Mouse (Mus musculus): ENCODE data around the gene Lck. TPM values are rescaled to one million over a fixed set of nuclear protein-coding genes. Genes with fewer than 3 reads are reported as not detected.

Gene Lck
- 10.8 and 13.0 TPM in 2 replicates for polyA plus RNA-seq (2015; fragmentation: Nextera tagmentation; extraction: Ambion mirVana)

DNA sequence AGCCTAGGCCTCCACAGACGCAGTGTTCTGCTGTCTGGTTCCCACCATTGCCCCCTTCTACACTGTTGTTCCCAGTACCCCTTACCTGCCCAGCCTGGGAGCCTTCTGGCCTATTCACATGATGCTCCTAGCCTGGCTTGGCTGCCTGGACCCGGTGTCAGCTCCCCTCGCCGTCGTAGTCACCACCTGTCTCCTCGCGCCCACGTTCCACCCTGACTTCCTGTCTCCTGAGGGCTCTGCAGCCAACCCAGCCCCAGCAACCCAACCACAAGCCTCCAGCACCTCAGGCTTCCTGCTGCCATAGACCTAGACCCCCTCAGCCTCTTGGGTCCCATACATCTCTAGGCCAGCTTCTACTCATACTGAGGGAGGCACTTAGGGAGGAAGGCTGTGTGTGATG, at the start of gene Lck:
Gene Lck, minus strand, starts transcription at position 212 of the 400 bp plus-strand sequence.
- Histone ChIP-seq H3K9ac (replicated peaks; ENCODE audit: low read length) (no peak within 1 kb of the TSS), H3K27ac (ENCODE audit: low read length) (peak within 1 kb of the TSS; percentile 54), H3K36me3 (ENCODE audit: insufficient read depth, low read length) (no peaks in the 10 kb centered on the region), H3K4me3 (ENCODE audit: low read length) (no peak within 1 kb of the TSS), H3K4me1 (ENCODE audit: insufficient read depth, low read length) (peaks cover 13% of the 10 kb centered on the region), H3K9me3 (ENCODE audit: low read length) (no peaks in the 10 kb centered on the region), H3K4me2 (replicated peaks; ENCODE audit: low read depth, low read length) (no peak within 1 kb of the TSS), H3K27me3 (ENCODE audit: insufficient read depth, low read length) (no peaks in the 10 kb centered on the region)
- ATAC-seq (ENCODE audit: low FRiP score, low TSS enrichment) = no peak
- 93% methylated on average over 8 of the region's 8 CpGs for whole genome bisulfite sequencing

DNA sequence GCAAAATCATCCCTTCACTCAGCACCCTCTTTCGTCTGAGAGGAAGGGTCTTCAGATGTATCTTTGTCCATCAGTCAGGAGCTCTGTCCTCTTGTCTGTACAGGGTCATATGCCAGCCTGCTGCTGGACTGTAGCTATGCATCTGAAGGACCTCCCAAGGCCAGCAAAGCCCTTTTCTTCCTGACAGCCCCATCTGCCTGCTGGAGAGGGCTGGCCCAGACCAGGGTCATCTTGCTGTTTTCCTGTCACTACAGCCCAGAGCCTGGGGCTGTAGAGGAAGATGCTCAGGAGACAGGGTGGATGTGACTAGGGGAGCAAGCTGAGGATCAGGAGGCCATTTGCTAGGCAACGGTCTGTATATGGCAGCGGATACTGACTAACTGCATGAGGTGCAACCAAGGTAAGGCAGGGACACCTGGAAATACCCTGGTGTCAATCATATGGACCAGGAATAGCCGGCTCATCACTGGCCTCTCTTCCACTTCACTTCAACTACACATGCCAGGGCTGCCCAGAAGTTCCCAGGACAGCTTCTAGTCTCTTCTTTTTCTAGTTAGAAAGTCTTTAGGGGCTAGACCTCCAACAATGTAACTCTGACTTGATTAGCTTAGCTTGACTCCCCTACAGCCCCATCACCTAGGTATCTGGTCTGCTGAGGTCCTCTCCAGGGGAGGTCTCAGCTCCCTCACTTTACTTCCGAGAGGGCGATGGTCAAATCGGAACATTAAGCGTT, 49.5 kb upstream of the Lck start:
- Histone ChIP-seq H3K4me1 (ENCODE audit: insufficient read depth, low read length) (peaks cover 41% of the 10 kb centered on the region), H3K27ac (ENCODE audit: low read length) (peak overlapping the region; percentile 93), H3K9me3 (ENCODE audit: low read length) (no peaks in the 10 kb centered on the region), H3K36me3 (ENCODE audit: insufficient read depth, low read length) (peaks cover 24% of the 10 kb centered on the region), H3K27me3 (ENCODE audit: insufficient read depth, low read length) (no peaks in the 10 kb centered on the region), H3K4me3 (ENCODE audit: low read length) (peak overlapping the region; percentile 82), H3K9ac (replicated peaks; ENCODE audit: low read length) (peak overlapping the region; percentile 90), H3K4me2 (replicated peaks; ENCODE audit: low read depth, low read length) (peak overlapping the region; percentile 81)
- no peak for ATAC-seq (ENCODE audit: low FRiP score, low TSS enrichment)
- WGBS = 17% methylated on average over 8 of the region's 8 CpGs

DNA sequence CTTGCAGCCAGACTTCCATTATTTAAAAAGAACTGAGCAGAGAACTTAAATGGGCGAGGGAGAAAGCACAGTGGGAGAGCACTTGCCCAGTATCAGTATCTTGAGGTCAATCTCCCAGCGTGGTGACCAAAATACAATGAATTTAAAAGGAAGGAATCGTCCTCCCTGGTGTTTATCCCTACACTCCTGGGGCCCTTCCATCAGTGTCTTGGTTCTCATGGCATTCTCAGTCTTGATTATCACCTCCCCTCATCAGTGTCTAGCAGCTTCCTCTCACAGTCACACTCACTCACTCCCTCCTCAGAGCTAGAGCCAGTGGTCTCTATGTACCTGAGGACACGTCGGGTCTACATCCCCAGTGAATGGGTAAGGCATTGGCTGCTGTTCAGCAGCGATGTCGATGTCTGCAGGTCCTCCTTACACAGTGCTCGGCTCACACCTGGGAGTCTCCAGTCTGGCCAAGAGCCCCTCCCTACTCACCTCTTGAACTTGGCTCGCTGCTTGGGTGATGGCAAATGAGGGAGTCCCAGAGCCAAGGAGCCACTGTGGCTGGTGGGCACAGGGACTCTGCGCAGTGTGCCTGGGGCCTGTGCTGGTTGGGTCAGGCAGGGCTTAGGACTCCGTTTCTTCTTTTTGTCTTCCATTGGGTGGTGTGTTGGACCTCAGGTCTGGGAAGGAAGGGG, 48.8 kb upstream of the Lck start:
- Histone ChIP-seq H3K4me1 (ENCODE audit: insufficient read depth, low read length) (peaks cover 43% of the 10 kb centered on the region), H3K4me3 (ENCODE audit: low read length) (no peak overlapping the region), H3K36me3 (ENCODE audit: insufficient read depth, low read length) (peaks cover 17% of the 10 kb centered on the region), H3K9ac (replicated peaks; ENCODE audit: low read length) (0 out of 2 replicates have a peak overlapping the region, but pooled peaks have one; percentile 90), H3K9me3 (ENCODE audit: low read length) (no peaks in the 10 kb centered on the region), H3K4me2 (replicated peaks; ENCODE audit: low read depth, low read length) (peak overlapping the region; percentile 81), H3K27me3 (ENCODE audit: insufficient read depth, low read length) (no peaks in the 10 kb centered on the region), H3K27ac (ENCODE audit: low read length) (peak overlapping the region; percentile 70; the same call in 1 of the 2 replicates)
- ATAC-seq (ENCODE audit: low FRiP score, low TSS enrichment) = no peak
- 82% methylated on average over 11 of the region's 11 CpGs for WGBS

DNA sequence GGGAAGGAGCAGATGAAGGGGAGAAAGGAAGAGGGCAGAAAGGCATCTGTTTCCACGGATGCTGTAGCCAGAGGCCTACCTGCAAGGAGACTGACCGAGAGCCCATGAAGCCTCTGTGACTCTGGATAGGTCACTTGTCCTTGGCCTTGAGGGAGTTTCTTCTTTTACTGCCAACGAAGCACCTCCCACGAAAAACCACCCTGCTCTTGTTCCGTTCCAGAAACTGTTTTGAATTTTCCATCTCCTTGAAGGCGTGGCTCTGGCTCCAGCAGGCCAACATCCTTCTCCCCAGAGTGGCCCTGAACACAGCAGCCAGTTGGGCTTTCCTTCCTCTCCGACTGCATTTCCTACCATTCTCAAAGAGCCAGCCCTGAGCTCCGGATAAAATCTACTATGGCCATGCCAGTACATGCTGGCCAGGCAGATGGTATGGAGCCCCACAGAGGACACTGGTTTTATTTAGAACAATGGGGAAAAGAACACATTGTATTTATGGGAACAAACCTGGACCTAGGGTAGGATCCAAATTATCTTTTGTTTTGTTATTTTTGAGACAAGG, 47.9 kb upstream of the Lck start:
- Histone ChIP-seq H3K9me3 (ENCODE audit: low read length) (no peaks in the 10 kb centered on the region), H3K4me1 (ENCODE audit: insufficient read depth, low read length) (peaks cover 43% of the 10 kb centered on the region), H3K4me2 (replicated peaks; ENCODE audit: low read depth, low read length) (peak overlapping the region; percentile 5; the same call in 1 of the 2 replicates), H3K27me3 (ENCODE audit: insufficient read depth, low read length) (no peaks in the 10 kb centered on the region), H3K9ac (replicated peaks; ENCODE audit: low read length) (no peak overlapping the region), H3K4me3 (ENCODE audit: low read length) (no peak overlapping the region), H3K27ac (ENCODE audit: low read length) (peak overlapping the region; percentile 70), H3K36me3 (ENCODE audit: insufficient read depth, low read length) (0 out of 2 replicates have a peak, but pooled peaks cover 9% of the 10 kb centered on the region)
- ATAC-seq (ENCODE audit: low FRiP score, low TSS enrichment) = no peak
- WGBS = 63% methylated on average over 8 of the region's 8 CpGs

DNA sequence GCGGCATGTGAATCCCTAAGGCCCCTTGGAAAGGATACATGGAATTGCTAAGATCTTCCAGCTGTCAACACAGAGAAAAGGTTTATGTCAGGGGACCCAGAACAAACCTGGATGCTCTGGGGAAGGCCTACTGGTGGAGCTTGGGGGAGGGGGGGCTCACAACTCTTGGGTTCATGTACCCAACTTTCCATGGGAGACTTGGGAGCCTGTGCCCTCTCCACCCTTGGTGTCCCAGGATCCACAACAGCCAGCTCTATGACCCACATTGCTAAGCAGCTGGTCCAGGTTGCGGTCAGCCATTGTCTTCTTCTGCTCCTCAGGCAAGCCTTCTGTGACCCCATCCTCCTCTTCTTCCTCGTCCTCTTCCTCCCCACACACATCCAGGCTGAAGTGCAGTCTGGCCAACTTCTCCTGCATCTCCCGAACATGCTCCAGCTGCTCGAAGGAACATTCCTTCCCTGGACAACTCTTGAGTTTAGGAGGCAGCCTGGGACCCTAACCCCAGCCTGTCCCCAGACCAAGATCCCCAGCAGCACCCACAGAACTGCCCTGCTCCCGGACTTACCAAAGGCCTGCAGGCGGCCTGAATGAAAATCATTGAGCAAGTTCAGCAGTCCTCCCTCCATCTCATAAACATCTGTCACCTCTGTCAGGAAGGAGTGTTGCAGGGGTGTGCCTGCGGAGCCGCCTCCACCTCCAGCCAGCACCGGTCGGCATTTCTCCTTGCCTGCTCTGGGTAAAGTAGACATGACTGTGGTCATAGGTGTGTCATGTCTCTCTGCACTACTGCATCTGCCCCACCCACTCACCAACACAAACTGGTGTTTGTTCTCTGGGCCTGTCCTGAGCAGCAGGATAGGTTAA, 47.2 kb upstream of the Lck start:
- Histone ChIP-seq H3K9ac (replicated peaks; ENCODE audit: low read length) (no peak overlapping the region), H3K27ac (ENCODE audit: low read length) (peak overlapping the region; percentile 70), H3K36me3 (ENCODE audit: insufficient read depth, low read length) (0 out of 2 replicates have a peak, but pooled peaks cover 9% of the 10 kb centered on the region), H3K27me3 (ENCODE audit: insufficient read depth, low read length) (no peaks in the 10 kb centered on the region), H3K4me3 (ENCODE audit: low read length) (no peak overlapping the region), H3K4me1 (ENCODE audit: insufficient read depth, low read length) (peaks cover 40% of the 10 kb centered on the region), H3K9me3 (ENCODE audit: low read length) (no peaks in the 10 kb centered on the region), H3K4me2 (replicated peaks; ENCODE audit: low read depth, low read length) (peak overlapping the region; percentile 5; the same call in 1 of the 2 replicates)
- no peak for ATAC-seq (ENCODE audit: low FRiP score, low TSS enrichment)
- WGBS = 84% methylated on average over 11 of the region's 11 CpGs

DNA sequence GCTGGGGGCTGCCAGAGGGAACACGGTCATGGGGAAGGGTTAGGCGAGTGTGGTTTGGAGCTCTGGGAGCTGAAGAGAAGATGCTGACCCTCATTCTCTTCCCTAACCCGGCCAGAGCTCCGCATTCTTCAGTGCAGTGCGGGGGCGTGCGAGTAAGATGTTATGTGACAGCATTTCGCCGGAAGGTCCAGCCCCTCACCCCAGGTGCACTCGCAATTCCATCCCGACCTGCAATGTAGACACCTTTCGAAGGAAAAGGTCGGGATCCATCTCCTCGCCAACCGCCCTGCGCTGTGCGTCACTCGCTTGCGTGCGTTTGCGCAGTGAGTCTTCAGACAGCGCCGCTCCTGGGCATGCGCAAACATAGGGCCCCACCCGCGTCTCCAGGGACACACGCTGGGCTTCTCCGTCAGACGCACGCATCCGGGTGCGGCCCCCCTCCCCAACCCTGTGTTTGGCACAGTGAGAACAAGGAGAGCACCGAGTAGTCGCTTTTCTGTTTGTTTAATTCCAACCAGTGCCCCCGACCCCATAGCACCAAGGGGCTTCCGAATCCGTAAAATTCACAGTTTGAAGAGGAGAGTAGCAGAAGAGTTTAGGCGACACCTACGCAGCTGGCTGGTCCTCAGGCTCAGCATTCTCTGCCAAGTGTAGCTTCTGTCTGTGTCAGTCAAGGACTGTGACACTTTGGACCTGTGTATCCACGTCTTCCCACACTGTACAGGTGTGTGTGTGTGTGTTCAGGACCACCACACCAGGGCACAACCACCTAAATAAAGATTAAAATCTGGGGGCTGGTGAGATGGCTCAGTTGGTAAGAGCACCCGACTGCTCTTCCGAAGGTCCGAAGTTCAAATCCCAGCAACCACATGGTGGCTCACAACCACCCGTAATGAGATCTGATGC, 45.6 kb upstream of the Lck start, which contains the start of gene Iqcc:
Gene Iqcc, minus strand, starts transcription at position 314 of the 906 bp plus-strand sequence.
- WGBS = 5% methylated on average over 43 of the region's 44 CpGs

DNA sequence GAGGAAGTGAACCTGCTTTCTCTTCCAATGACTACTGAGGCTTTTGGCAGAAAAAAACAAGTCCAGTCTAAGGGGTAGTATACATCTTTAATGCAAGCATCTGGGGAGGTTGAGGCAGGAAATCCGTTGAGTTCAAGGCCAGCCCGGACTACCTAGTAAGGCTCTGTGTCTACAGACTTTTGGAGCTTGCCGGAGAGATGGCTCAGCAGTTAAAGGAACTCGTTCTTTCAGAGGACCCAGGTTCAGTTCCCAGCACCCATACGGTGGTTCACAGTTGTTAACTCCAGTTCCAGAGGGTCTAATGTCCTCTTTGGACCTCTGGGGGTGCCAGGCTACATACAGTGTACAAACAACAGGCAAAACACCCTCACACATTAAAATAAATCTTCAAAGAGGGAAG, 44.6 kb upstream of the Lck start:
- Histone ChIP-seq H3K9ac (replicated peaks; ENCODE audit: low read length) (peak overlapping the region; percentile 89), H3K4me2 (replicated peaks; ENCODE audit: low read depth, low read length) (peak overlapping the region; percentile 93), H3K36me3 (ENCODE audit: insufficient read depth, low read length) (0 out of 2 replicates have a peak, but pooled peaks cover 10% of the 10 kb centered on the region), H3K27ac (ENCODE audit: low read length) (no peak overlapping the region), H3K9me3 (ENCODE audit: low read length) (no peaks in the 10 kb centered on the region), H3K4me3 (ENCODE audit: low read length) (peak overlapping the region; percentile 63), H3K27me3 (ENCODE audit: insufficient read depth, low read length) (no peaks in the 10 kb centered on the region), H3K4me1 (ENCODE audit: insufficient read depth, low read length) (peaks cover 24% of the 10 kb centered on the region)
- WGBS = 91% methylated on average over 5 of the region's 5 CpGs
- ATAC-seq (ENCODE audit: low FRiP score, low TSS enrichment) = no peak

More for the DNA sequence above, 45.6 kb upstream of the Lck start, which contains the start of gene Iqcc:
- peaks cover 27% of the 10 kb centered on the region for H3K4me1 ChIP-seq (ENCODE audit: insufficient read depth, low read length)
- peak within 1 kb of the TSS; percentile 93 for H3K4me2 ChIP-seq (replicated peaks; ENCODE audit: low read depth, low read length)
- peak; percentile 91 for ATAC-seq (ENCODE audit: low FRiP score, low TSS enrichment)
- H3K9ac ChIP-seq (replicated peaks; ENCODE audit: low read length) = peak within 1 kb of the TSS; percentile 89
- no peaks in the 10 kb centered on the region for H3K9me3 ChIP-seq (ENCODE audit: low read length)
- H3K27me3 ChIP-seq (ENCODE audit: insufficient read depth, low read length) = no peaks in the 10 kb centered on the region
- peak within 1 kb of the TSS; percentile 63 for H3K4me3 ChIP-seq (ENCODE audit: low read length)
- H3K36me3 ChIP-seq (ENCODE audit: insufficient read depth, low read length) = 0 out of 2 replicates have a peak, but pooled peaks cover 10% of the 10 kb centered on the region
- peak within 1 kb of the TSS; percentile 90 for H3K27ac ChIP-seq (ENCODE audit: low read length)

DNA sequence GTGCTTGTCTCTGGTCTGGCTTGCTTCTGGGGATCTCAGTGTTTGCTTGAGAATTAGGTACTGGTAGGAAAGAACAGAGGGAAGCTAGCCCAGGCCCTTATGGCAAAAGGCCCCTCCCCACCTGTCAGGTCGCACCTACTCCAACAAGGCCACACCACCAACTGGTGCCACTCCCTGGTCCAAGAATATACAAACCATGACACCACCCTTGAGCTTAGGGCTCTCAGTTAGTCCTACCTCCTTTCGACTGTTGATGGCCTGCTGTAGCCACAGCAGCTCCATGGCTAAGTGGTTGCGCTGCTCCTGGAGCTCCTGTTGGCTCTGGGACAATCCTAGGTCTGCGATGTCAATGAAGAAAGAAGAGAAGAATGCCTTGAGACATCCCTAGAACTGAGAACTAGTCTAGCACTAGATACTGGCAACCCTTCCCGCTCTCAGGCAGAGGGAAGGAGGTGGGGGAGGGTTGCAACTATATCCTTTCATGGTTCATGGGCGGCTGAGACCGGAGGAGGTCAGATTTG, 43.7 kb upstream of the Lck start:
- Histone ChIP-seq H3K36me3 (ENCODE audit: insufficient read depth, low read length) (0 out of 2 replicates have a peak, but pooled peaks cover 10% of the 10 kb centered on the region), H3K9me3 (ENCODE audit: low read length) (no peaks in the 10 kb centered on the region), H3K4me1 (ENCODE audit: insufficient read depth, low read length) (peaks cover 15% of the 10 kb centered on the region), H3K27me3 (ENCODE audit: insufficient read depth, low read length) (no peaks in the 10 kb centered on the region), H3K4me3 (ENCODE audit: low read length) (no peak overlapping the region), H3K27ac (ENCODE audit: low read length) (no peak overlapping the region), H3K4me2 (replicated peaks; ENCODE audit: low read depth, low read length) (no peak overlapping the region), H3K9ac (replicated peaks; ENCODE audit: low read length) (no peak overlapping the region)
- ATAC-seq (ENCODE audit: low FRiP score, low TSS enrichment) = no peak
- 75% methylated on average over 7 of the region's 7 CpGs for WGBS

Measured in kidney, embryonic 16.5 days (tissue).